Comparison of ENCODE assay signal across 8 mouse cellular contexts in genomic region chr17:8367514-8368480, GRCm38 (mm10). TPM values are rescaled to one million over a fixed set of nuclear protein-coding genes. Genes with fewer than 3 reads are reported as not detected.
DNase-seq lines count a peak whose midpoint lies in the region; ATAC-seq and TF ChIP-seq lines count a peak whose summit lies in the region.

No protein-coding gene starts in this region.

- H3K9me3 ChIP-seq in heart, embryonic 11.5 days (replicated peaks; ENCODE audit: control insufficient read depth, low read length), result no peaks in the 10 kb centered on the region
- H3K9me3 ChIP-seq in forebrain, embryonic 12.5 days, result no peaks in the 10 kb centered on the region

- H3K27me3 ChIP-seq in heart, embryonic 11.5 days (ENCODE audit: control insufficient read depth, insufficient read depth, low read length), result peaks cover 4% of the 10 kb centered on the region
- H3K27me3 ChIP-seq in heart, adult 2 months (ENCODE audit: control insufficient read depth, insufficient read depth, low read length), result peaks cover 1% of the 10 kb centered on the region; the same call in 1 of the 2 replicates
- no peaks in the 10 kb centered on the region for H3K27me3 ChIP-seq in forebrain, embryonic 12.5 days

- DNase-seq in heart, adult 2 months, result no peak
- DNase-seq in left cerebral cortex, postnatal 25 days (ENCODE audit: low spot score in 2 of 2), result peak; percentile 43 to 65
- peak; percentile 43 for DNase-seq in right cerebral cortex, postnatal 14 days
- DNase-seq in adipocyte (ENCODE audit: low spot score), result no peak
- no peak for DNase-seq in T-cell, adult 2 months (ENCODE audit: low spot score)
- DNase-seq in heart, postnatal 4 days, result no peak

- ATAC-seq in heart, embryonic 11.5 days (replicated peaks; ENCODE audit: insufficient number of reproducible peaks, low FRiP score, low TSS enrichment), result no peak
- peak; percentile 52 for ATAC-seq in forebrain, embryonic 12.5 days (ENCODE audit: low FRiP score)

- H3K4me3 ChIP-seq in heart, embryonic 11.5 days (ENCODE audit: low read depth, low read length), result no peak overlapping the region
- H3K4me3 ChIP-seq in heart, adult 2 months, result no peak overlapping the region
- H3K4me3 ChIP-seq in forebrain, embryonic 12.5 days (replicated peaks), result no peak overlapping the region

- TF ChIP-seq POLR2A in heart, adult 2 months (IDR thresholded peaks at IDR 0.05; ENCODE audit: insufficient read depth, low read depth, low read length), result no peak

- no peak overlapping the region for H3K9ac ChIP-seq in heart, embryonic 11.5 days (ENCODE audit: low read depth, low read length)
- no peak overlapping the region for H3K9ac ChIP-seq in heart, adult 2 months (ENCODE audit: low read depth, low read length)
- peak overlapping the region; percentile 44 for H3K9ac ChIP-seq in forebrain, embryonic 12.5 days

- intact Hi-C loops in heart, adult 2 months (cut with DNase I), result no loop called here
- intact Hi-C loops in left cerebral cortex, postnatal 25 days (cut with DNase I), result loop anchor here (1.0 kb wide), 1 partner anchor 84 kb away; no protein-coding TSS in a partner anchor

- no peaks in the 10 kb centered on the region for H3K36me3 ChIP-seq in heart, embryonic 11.5 days (ENCODE audit: control insufficient read depth, insufficient read depth, low read length)
- no peaks in the 10 kb centered on the region for H3K36me3 ChIP-seq in heart, adult 2 months (ENCODE audit: control insufficient read depth, insufficient read depth, low read length)
- H3K36me3 ChIP-seq in forebrain, embryonic 12.5 days (replicated peaks), result no peaks in the 10 kb centered on the region

- H3K27ac ChIP-seq in heart, embryonic 11.5 days (ENCODE audit: low read depth, low read length), result no peak overlapping the region
- no peak overlapping the region for H3K27ac ChIP-seq in heart, adult 2 months
- peak overlapping the region; percentile 97 for H3K27ac ChIP-seq in forebrain, embryonic 12.5 days

- WGBS in heart, embryonic 11.5 days (ENCODE audit: insufficient replicate concordance), result 24% methylated on average over 20 of the region's 20 CpGs
- WGBS in heart, adult 2 months, result 36% methylated on average over 20 of the region's 20 CpGs
- 12% methylated on average over 20 of the region's 20 CpGs for WGBS in forebrain, embryonic 12.5 days

- no peak for TF ChIP-seq EP300 in heart, adult 2 months (IDR thresholded peaks at IDR 0.05; ENCODE audit: insufficient read depth, low read depth, low read length)

- TF ChIP-seq CTCF in heart, adult 2 months (IDR thresholded peaks at IDR 0.05), result no peak

- peaks cover 12% of the 10 kb centered on the region; the same call in 1 of the 2 replicates for H3K4me1 ChIP-seq in heart, embryonic 11.5 days (ENCODE audit: control insufficient read depth, insufficient read depth, low read length)
- H3K4me1 ChIP-seq in heart, adult 2 months (ENCODE audit: control insufficient read depth, insufficient read depth, low read length), result no peaks in the 10 kb centered on the region
- peaks cover 61% of the 10 kb centered on the region for H3K4me1 ChIP-seq in forebrain, embryonic 12.5 days

- H3K79me2 ChIP-seq in heart, adult 2 months (replicated peaks; ENCODE audit: control insufficient read depth, insufficient read depth, low read length), result no peaks in the 10 kb centered on the region

- H3K4me2 ChIP-seq in heart, embryonic 11.5 days, result peak overlapping the region; percentile 3; the same call in 1 of the 2 replicates
- H3K4me2 ChIP-seq in forebrain, embryonic 12.5 days, result peak overlapping the region; percentile 43

RNA-seq across cellular contexts. Expression of gene T2, which starts 12.0 kb away (rescaled TPM):
- polyA plus RNA-seq in heart, embryonic 11.5 days (2014; fragmentation: Nextera tagmentation; extraction: Ambion mirVana), result 0.73 and 0.79 TPM in 2 replicates
- under 1 TPM; 0.36 to 0.47 TPM for total RNA-seq in heart, adult 2 months (2021)
- polyA plus RNA-seq in heart, adult 2 months (2012; rRNA removed), result 1.1 and 1.4 TPM in 2 replicates
- 0.44 and 0.55 TPM in 2 replicates for polyA plus RNA-seq in forebrain, embryonic 12.5 days (2016; fragmentation: Nextera tagmentation; extraction: Ambion mirVana)
- total RNA-seq in left cerebral cortex, postnatal 25 days (2021), result under 1 TPM; 0.41 to 0.55 TPM
- total RNA-seq in heart, postnatal 4 days (2021), result under 1 TPM; 0.48 to 0.56 TPM

RNA-seq across cellular contexts. Expression of gene Prr18, which starts 30.5 kb away (rescaled TPM):
- 0.39 TPM in 1 of 2 replicates, not detected in the other for polyA plus RNA-seq in heart, embryonic 11.5 days (2014; fragmentation: Nextera tagmentation; extraction: Ambion mirVana)
- total RNA-seq in heart, adult 2 months (2021), result under 1 TPM; 0.07 to 0.13 TPM
- 0.18 and 0.23 TPM in 2 replicates for polyA plus RNA-seq in heart, adult 2 months (2012; rRNA removed)
- polyA plus RNA-seq in forebrain, embryonic 12.5 days (2016; fragmentation: Nextera tagmentation; extraction: Ambion mirVana), result 3.7 and 4.1 TPM in 2 replicates
- 10 to 100 TPM; 12.2 to 15.7 TPM for total RNA-seq in left cerebral cortex, postnatal 25 days (2021)
- under 1 TPM; 0.17 to 0.18 TPM for total RNA-seq in heart, postnatal 4 days (2021)

RNA-seq across cellular contexts. Expression of gene Sft2d1, which starts 56.9 kb away (rescaled TPM):
- polyA plus RNA-seq in heart, embryonic 11.5 days (2014; fragmentation: Nextera tagmentation; extraction: Ambion mirVana), result 66.9 and 71.5 TPM in 2 replicates
- 10 to 100 TPM; 13.3 to 17.6 TPM for total RNA-seq in heart, adult 2 months (2021)
- 32.2 and 34.2 TPM in 2 replicates for polyA plus RNA-seq in heart, adult 2 months (2012; rRNA removed)
- polyA plus RNA-seq in forebrain, embryonic 12.5 days (2016; fragmentation: Nextera tagmentation; extraction: Ambion mirVana), result 86.3 and 87.8 TPM in 2 replicates
- 10 to 100 TPM; 57.1 to 64.1 TPM for total RNA-seq in left cerebral cortex, postnatal 25 days (2021)
- total RNA-seq in heart, postnatal 4 days (2021), result 10 to 100 TPM; 28.6 to 31.6 TPM

Comparison
In these comparisons a context has a peak if more than half of its experiments do, and no peak if none do; other contexts are left out.
1. DNase-seq: peak in left cerebral cortex, postnatal 25 days (2 of 2) and right cerebral cortex, postnatal 14 days (single experiment); none in heart, adult 2 months (0 of 2), adipocyte (single experiment), T-cell, adult 2 months (single experiment) and heart, postnatal 4 days (single experiment).
2. RNA of gene Prr18, which starts 30.5 kb away (total RNA-seq): 12.2 to 15.7 TPM in left cerebral cortex, postnatal 25 days; 0.17 to 0.18 TPM in heart, postnatal 4 days and 0.07 to 0.13 TPM in heart, adult 2 months; every median in the first group is over 10 times any median in the second.